Mouse (Mus musculus) neural tube, embryonic 15.5 days (tissue): ENCODE data around the gene Fam171a2. TPM values are rescaled to one million over a fixed set of nuclear protein-coding genes. Genes with fewer than 3 reads are reported as not detected.
A peak's percentile ranks its signal among the peaks of the same experiment; 100 is the strongest.

Source experiments
- ATAC-seq: fragments of 200-750 bp; cut with Nextera tagmentation; 2 replicates; pipeline ENCODE4 v1.8.0; 2017; ENCODE audit warnings: mild to moderate bottlenecking, moderate TSS enrichment, moderate library complexity; ENCODE audit not compliant: low FRiP score
- H3K27ac ChIP-seq: fragments of 300-500 bp; sonication (generic); replicated peaks from 2 replicates; pipeline ENCODE4 v1.5.1; 2015; ENCODE audit warnings: mild to moderate bottlenecking, inconsistent platforms
- H3K27me3 ChIP-seq: fragments of 300-500 bp; sonication (generic); replicated peaks from 2 replicates; pipeline ENCODE4 v1.6.1; 2015; ENCODE audit warnings: inconsistent platforms
- H3K36me3 ChIP-seq: fragments of 300-500 bp; sonication (generic); 2 replicates; pipeline ENCODE4 v1.6.1; 2015; ENCODE audit warnings: inconsistent platforms
- H3K4me1 ChIP-seq: fragments of 300-500 bp; sonication (generic); 2 replicates; pipeline ENCODE4 v1.6.1; 2015; ENCODE audit warnings: inconsistent platforms
- H3K4me2 ChIP-seq: fragments of 300-500 bp; sonication (generic); 2 replicates; pipeline ENCODE4 v1.6.1; 2015; ENCODE audit warnings: inconsistent platforms, mild to moderate bottlenecking, moderate library complexity
- H3K4me3 ChIP-seq: fragments of 300-500 bp; sonication (generic); replicated peaks from 2 replicates; pipeline ENCODE4 v1.5.1; 2015; ENCODE audit warnings: mild to moderate bottlenecking, inconsistent platforms
- H3K9ac ChIP-seq: fragments of 300-500 bp; sonication (generic); replicated peaks from 2 replicates; pipeline ENCODE4 v1.6.1; 2015; ENCODE audit warnings: mild to moderate bottlenecking, inconsistent platforms
- H3K9me3 ChIP-seq: fragments of 300-500 bp; sonication (generic); replicated peaks from 2 replicates; pipeline ENCODE4 v1.6.1; 2016; ENCODE audit warnings: inconsistent platforms
- WGBS: fragments of 180-500 bp; shearing (Covaris S2); methylation state at CpG from one replicate; pipeline ENCODE4 v1.1.7; 2015; ENCODE audit warnings: mixed read lengths; 5-methylcytosine and 5-hydroxymethylcytosine counted together
- polyA plus RNA-seq: library from polyadenylated mRNA; unstranded; fragments of >200 nt; fragmentation: Nextera tagmentation; extraction: Ambion mirVana; gene quantifications from 2 replicates; pipeline ENCODE4 v1.2.1, GENCODE M21; 2015

The Fam171a2 gene
- polyA plus RNA-seq, result 23.8 and 28.3 TPM in 2 replicates

- Histone ChIP-seq H3K4me1 (peaks cover 42% of the 10 kb centered on the region), H3K27ac (peak within 1 kb of the TSS; percentile 98), H3K4me2 (peak within 1 kb of the TSS; percentile 87), H3K9ac (peak within 1 kb of the TSS; percentile 100), H3K9me3 (no peaks in the 10 kb centered on the region), H3K4me3 (peak within 1 kb of the TSS; percentile 96), H3K27me3 (0 out of 2 replicates have a peak, but pooled peaks cover 9% of the 10 kb centered on the region), H3K36me3 (peaks cover 13% of the 10 kb centered on the region)
- WGBS, result under 1% methylated on average over 36 of the region's 40 CpGs
- peak; percentile 66 for ATAC-seq
Measured at GRCm38 (mm10) chr11:102447497-102447896, at the start of gene Fam171a2. TSS of gene Fam171a2 (minus strand) at chr11:102447682.

- ATAC-seq, result no peak
- H3K36me3 ChIP-seq, result peaks cover 52% of the 10 kb centered on the region
- no peaks in the 10 kb centered on the region for H3K9me3 ChIP-seq
- no peak overlapping the region for H3K27ac ChIP-seq
- H3K27me3 ChIP-seq, result no peaks in the 10 kb centered on the region
- no peak overlapping the region for H3K9ac ChIP-seq
- H3K4me2 ChIP-seq, result no peak overlapping the region
- H3K4me1 ChIP-seq, result 0 out of 2 replicates have a peak, but pooled peaks cover 3% of the 10 kb centered on the region
- 86% methylated on average over 2 of the region's 2 CpGs for WGBS
- no peak overlapping the region for H3K4me3 ChIP-seq
Measured at GRCm38 (mm10) chr11:102496732-102497131, 49.2 kb upstream of the Fam171a2 start.

GRCm38 (mm10) chr11:102496206-102496605, 48.7 kb upstream of the Fam171a2 start:
- no peaks in the 10 kb centered on the region for H3K9me3 ChIP-seq
- no peak overlapping the region for H3K4me2 ChIP-seq
- no peak overlapping the region for H3K27ac ChIP-seq
- ATAC-seq, result no peak
- H3K4me3 ChIP-seq, result no peak overlapping the region
- H3K4me1 ChIP-seq, result 0 out of 2 replicates have a peak, but pooled peaks cover 3% of the 10 kb centered on the region
- no peak overlapping the region for H3K9ac ChIP-seq
- peaks cover 51% of the 10 kb centered on the region for H3K36me3 ChIP-seq
- WGBS, result 96% methylated on average over 2 of the region's 2 CpGs
- H3K27me3 ChIP-seq, result no peaks in the 10 kb centered on the region

GRCm38 (mm10) chr11:102495742-102496141, 48.3 kb upstream of the Fam171a2 start:
- Histone ChIP-seq H3K9ac (no peak overlapping the region), H3K27ac (no peak overlapping the region), H3K27me3 (no peaks in the 10 kb centered on the region), H3K36me3 (peaks cover 48% of the 10 kb centered on the region), H3K9me3 (no peaks in the 10 kb centered on the region), H3K4me1 (0 out of 2 replicates have a peak, but pooled peaks cover 3% of the 10 kb centered on the region), H3K4me2 (no peak overlapping the region), H3K4me3 (no peak overlapping the region)
- no peak for ATAC-seq
- WGBS, result over 99% methylated on average over 5 of the region's 5 CpGs

- peaks cover 44% of the 10 kb centered on the region for H3K36me3 ChIP-seq
- no peak for ATAC-seq
- H3K9ac ChIP-seq, result no peak overlapping the region
- H3K27ac ChIP-seq, result no peak overlapping the region
- H3K4me2 ChIP-seq, result no peak overlapping the region
- H3K4me3 ChIP-seq, result no peak overlapping the region
- no peaks in the 10 kb centered on the region for H3K27me3 ChIP-seq
- 0 out of 2 replicates have a peak, but pooled peaks cover 3% of the 10 kb centered on the region for H3K4me1 ChIP-seq
- no peaks in the 10 kb centered on the region for H3K9me3 ChIP-seq
- WGBS, result 94% methylated on average over 6 of the region's 6 CpGs
Measured at GRCm38 (mm10) chr11:102495114-102495513, 47.6 kb upstream of the Fam171a2 start.

GRCm38 (mm10) chr11:102494063-102494650, 46.7 kb upstream of the Fam171a2 start:
- no peak overlapping the region for H3K9ac ChIP-seq
- no peak overlapping the region for H3K4me2 ChIP-seq
- H3K36me3 ChIP-seq, result peaks cover 36% of the 10 kb centered on the region
- no peak for ATAC-seq
- H3K27me3 ChIP-seq, result no peaks in the 10 kb centered on the region
- H3K27ac ChIP-seq, result no peak overlapping the region
- H3K4me3 ChIP-seq, result no peak overlapping the region
- no peaks in the 10 kb centered on the region for H3K9me3 ChIP-seq
- 84% methylated on average over 7 of the region's 7 CpGs for WGBS
- 0 out of 2 replicates have a peak, but pooled peaks cover 3% of the 10 kb centered on the region for H3K4me1 ChIP-seq

- Histone ChIP-seq H3K9me3 (no peaks in the 10 kb centered on the region), H3K4me2 (no peak overlapping the region), H3K4me3 (no peak overlapping the region), H3K27me3 (no peaks in the 10 kb centered on the region), H3K9ac (no peak overlapping the region), H3K27ac (no peak overlapping the region), H3K4me1 (0 out of 2 replicates have a peak, but pooled peaks cover 3% of the 10 kb centered on the region), H3K36me3 (peaks cover 27% of the 10 kb centered on the region)
- no peak for ATAC-seq
- WGBS, result 89% methylated on average over 2 of the region's 2 CpGs
Measured at GRCm38 (mm10) chr11:102493241-102493640, 45.8 kb upstream of the Fam171a2 start.

GRCm38 (mm10) chr11:102487901-102488300, 40.4 kb upstream of the Fam171a2 start:
- no peak overlapping the region for H3K4me3 ChIP-seq
- no peak overlapping the region for H3K4me2 ChIP-seq
- no peaks in the 10 kb centered on the region for H3K4me1 ChIP-seq
- H3K27me3 ChIP-seq, result no peaks in the 10 kb centered on the region
- no peak overlapping the region for H3K27ac ChIP-seq
- no peak for ATAC-seq
- no peaks in the 10 kb centered on the region for H3K9me3 ChIP-seq
- WGBS, result 93% methylated on average over 2 of the region's 2 CpGs
- H3K36me3 ChIP-seq, result peaks cover 30% of the 10 kb centered on the region
- no peak overlapping the region for H3K9ac ChIP-seq

GRCm38 (mm10) chr11:102486733-102487386, 39.4 kb upstream of the Fam171a2 start:
- no peaks in the 10 kb centered on the region for H3K4me1 ChIP-seq
- no peaks in the 10 kb centered on the region for H3K27me3 ChIP-seq
- no peak for ATAC-seq
- H3K4me2 ChIP-seq, result no peak overlapping the region
- peaks cover 29% of the 10 kb centered on the region for H3K36me3 ChIP-seq
- no peak overlapping the region for H3K27ac ChIP-seq
- no peak overlapping the region for H3K4me3 ChIP-seq
- 71% methylated on average over 11 of the region's 11 CpGs for WGBS
- H3K9me3 ChIP-seq, result no peaks in the 10 kb centered on the region
- H3K9ac ChIP-seq, result no peak overlapping the region

GRCm38 (mm10) chr11:102481779-102482178, 34.3 kb upstream of the Fam171a2 start:
- H3K4me1 ChIP-seq, result no peaks in the 10 kb centered on the region
- H3K36me3 ChIP-seq, result peaks cover 75% of the 10 kb centered on the region
- 95% methylated on average over 10 of the region's 10 CpGs for WGBS
- H3K4me2 ChIP-seq, result no peak overlapping the region
- no peak for ATAC-seq
- no peak overlapping the region for H3K27ac ChIP-seq
- no peak overlapping the region for H3K4me3 ChIP-seq
- H3K9me3 ChIP-seq, result no peaks in the 10 kb centered on the region
- H3K27me3 ChIP-seq, result no peaks in the 10 kb centered on the region
- H3K9ac ChIP-seq, result no peak overlapping the region

GRCm38 (mm10) chr11:102480897-102481296, 33.4 kb upstream of the Fam171a2 start:
- Histone ChIP-seq H3K9ac (no peak overlapping the region), H3K27me3 (no peaks in the 10 kb centered on the region), H3K4me2 (no peak overlapping the region), H3K4me3 (no peak overlapping the region), H3K27ac (no peak overlapping the region), H3K4me1 (no peaks in the 10 kb centered on the region), H3K36me3 (peaks cover 69% of the 10 kb centered on the region), H3K9me3 (no peaks in the 10 kb centered on the region)
- ATAC-seq, result no peak
- 86% methylated on average over 4 of the region's 4 CpGs for WGBS

- no peak overlapping the region for H3K4me3 ChIP-seq
- no peaks in the 10 kb centered on the region for H3K4me1 ChIP-seq
- ATAC-seq, result no peak
- H3K27me3 ChIP-seq, result no peaks in the 10 kb centered on the region
- H3K36me3 ChIP-seq, result peaks cover 63% of the 10 kb centered on the region
- no peak overlapping the region for H3K27ac ChIP-seq
- H3K9me3 ChIP-seq, result no peaks in the 10 kb centered on the region
- WGBS, result 95% methylated on average over 15 of the region's 15 CpGs
- no peak overlapping the region for H3K4me2 ChIP-seq
- no peak overlapping the region for H3K9ac ChIP-seq
Measured at GRCm38 (mm10) chr11:102480111-102480510, 32.6 kb upstream of the Fam171a2 start.
